In genomic region chr10:91319442-91320112, GRCm38 (mm10) we compare ENCODE assay signal across 19 mouse cellular contexts.
A peak's percentile ranks its signal among the peaks of the same experiment; 100 is the strongest.
DNase-seq lines count a peak whose midpoint lies in the region; ATAC-seq lines count a peak whose summit lies in the region.
"Had no signal": no experiment of that assay in that cellular context is flagged by ENCODE, and none has a peak within 500 bp of the region (broad histone marks: within the 10 kb centered on the region; RNA-seq: fewer than 3 reads in every experiment).

No protein-coding gene starts in this region.

- ATAC-seq in forebrain, embryonic 11.5 days (replicated peaks; ENCODE audit: low FRiP score) = peak; percentile 33; the same call in 1 of the 2 replicates
- ATAC-seq in forebrain, embryonic 15.5 days (replicated peaks) = no peak
- ATAC-seq in hindbrain, embryonic 13.5 days (ENCODE audit: low FRiP score) = 0 out of 2 replicates have a peak, but pooled peaks have one; percentile 13
- ATAC-seq in hindbrain, embryonic 12.5 days (ENCODE audit: low FRiP score) = no peak
- ATAC-seq in liver, embryonic 12.5 days = peak; percentile 18; the same call in 1 of the 2 replicates
- peak; percentile 56; the same call in 1 of the 2 replicates for ATAC-seq in embryonic facial prominence, embryonic 12.5 days (ENCODE audit: insufficient number of reproducible peaks, insufficient read depth, low FRiP score, low TSS enrichment)
- ATAC-seq: CD4-positive, CD25-positive, alpha-beta regulatory T cell, adult 4 months; forebrain, postnatal 0 days; lung, postnatal 0 days had no signal

- DNase-seq in forebrain, embryonic 11.5 days (ENCODE audit: low spot score) = no peak
- DNase-seq in liver = no peak
- no peak for DNase-seq in adipocyte (ENCODE audit: low spot score)
- DNase-seq: cerebellum, adult 8-10 months; forebrain, postnatal 0 days; heart, postnatal 36 days; kidney, adult 2 months; left cerebral cortex, postnatal 4 days; liver, embryonic 13.5 days; retina, postnatal 1 day; right cerebral cortex, postnatal 4 days had no signal

- no peaks in the 10 kb centered on the region for H3K27me3 ChIP-seq in forebrain, embryonic 11.5 days (ENCODE audit: control insufficient read depth, insufficient read depth, low read length)
- 0 out of 2 replicates have a peak, but pooled peaks cover 3% of the 10 kb centered on the region for H3K27me3 ChIP-seq in forebrain, embryonic 15.5 days
- no peaks in the 10 kb centered on the region for H3K27me3 ChIP-seq in hindbrain, embryonic 13.5 days
- no peaks in the 10 kb centered on the region for H3K27me3 ChIP-seq in hindbrain, embryonic 12.5 days
- no peaks in the 10 kb centered on the region for H3K27me3 ChIP-seq in liver, embryonic 12.5 days (replicated peaks)
- H3K27me3 ChIP-seq in embryonic facial prominence, embryonic 12.5 days = no peaks in the 10 kb centered on the region
- H3K27me3 ChIP-seq: liver, embryonic 13.5 days had no signal

- H3K36me3 ChIP-seq in forebrain, embryonic 11.5 days (ENCODE audit: control insufficient read depth, insufficient read depth, low read length) = no peaks in the 10 kb centered on the region
- H3K36me3 ChIP-seq in forebrain, embryonic 15.5 days = no peaks in the 10 kb centered on the region
- no peaks in the 10 kb centered on the region for H3K36me3 ChIP-seq in hindbrain, embryonic 13.5 days
- no peaks in the 10 kb centered on the region for H3K36me3 ChIP-seq in hindbrain, embryonic 12.5 days
- no peaks in the 10 kb centered on the region for H3K36me3 ChIP-seq in liver, embryonic 12.5 days
- H3K36me3 ChIP-seq in embryonic facial prominence, embryonic 12.5 days = no peaks in the 10 kb centered on the region
- H3K36me3 ChIP-seq: G1E; liver, embryonic 13.5 days had no signal

- no peak overlapping the region for H3K27ac ChIP-seq in forebrain, embryonic 11.5 days (ENCODE audit: low read depth, low read length)
- no peak overlapping the region for H3K27ac ChIP-seq in forebrain, embryonic 15.5 days (replicated peaks)
- H3K27ac ChIP-seq in hindbrain, embryonic 13.5 days = no peak overlapping the region
- no peak overlapping the region for H3K27ac ChIP-seq in hindbrain, embryonic 12.5 days
- no peak overlapping the region for H3K27ac ChIP-seq in liver, embryonic 12.5 days
- no peak overlapping the region for H3K27ac ChIP-seq in embryonic facial prominence, embryonic 12.5 days
- H3K27ac ChIP-seq: liver, embryonic 13.5 days had no signal

- no peak overlapping the region for H3K9ac ChIP-seq in forebrain, embryonic 11.5 days (ENCODE audit: low read length)
- no peak overlapping the region for H3K9ac ChIP-seq in forebrain, embryonic 15.5 days (replicated peaks)
- H3K9ac ChIP-seq in hindbrain, embryonic 13.5 days = no peak overlapping the region
- no peak overlapping the region for H3K9ac ChIP-seq in hindbrain, embryonic 12.5 days
- no peak overlapping the region for H3K9ac ChIP-seq in liver, embryonic 12.5 days
- H3K9ac ChIP-seq in embryonic facial prominence, embryonic 12.5 days = no peak overlapping the region
- H3K9ac ChIP-seq: forebrain, postnatal 0 days; liver, embryonic 13.5 days had no signal

- 87% methylated on average over 10 of the region's 10 CpGs for WGBS in forebrain, embryonic 11.5 days
- WGBS in forebrain, embryonic 15.5 days = 91% methylated on average over 10 of the region's 10 CpGs
- 85% methylated on average over 10 of the region's 10 CpGs for WGBS in hindbrain, embryonic 13.5 days
- WGBS in hindbrain, embryonic 12.5 days = 83% methylated on average over 10 of the region's 10 CpGs
- 77% methylated on average over 10 of the region's 10 CpGs for WGBS in liver, embryonic 12.5 days (ENCODE audit: insufficient replicate concordance)
- 76% methylated on average over 10 of the region's 10 CpGs for WGBS in embryonic facial prominence, embryonic 12.5 days

- no peak overlapping the region for H3K4me2 ChIP-seq in forebrain, embryonic 11.5 days (ENCODE audit: low read depth, low read length, severe bottlenecking)
- no peak overlapping the region for H3K4me2 ChIP-seq in forebrain, embryonic 15.5 days (replicated peaks)
- no peak overlapping the region for H3K4me2 ChIP-seq in hindbrain, embryonic 13.5 days
- no peak overlapping the region for H3K4me2 ChIP-seq in hindbrain, embryonic 12.5 days (replicated peaks)
- no peak overlapping the region for H3K4me2 ChIP-seq in liver, embryonic 12.5 days
- H3K4me2 ChIP-seq in embryonic facial prominence, embryonic 12.5 days (replicated peaks) = no peak overlapping the region
- H3K4me2 ChIP-seq: liver, embryonic 13.5 days had no signal

- H3K4me3 ChIP-seq in forebrain, embryonic 11.5 days (ENCODE audit: low read depth, low read length) = no peak overlapping the region
- H3K4me3 ChIP-seq in forebrain, embryonic 15.5 days = no peak overlapping the region
- H3K4me3 ChIP-seq in hindbrain, embryonic 13.5 days = no peak overlapping the region
- no peak overlapping the region for H3K4me3 ChIP-seq in hindbrain, embryonic 12.5 days
- H3K4me3 ChIP-seq in liver, embryonic 12.5 days = no peak overlapping the region
- H3K4me3 ChIP-seq in embryonic facial prominence, embryonic 12.5 days = no peak overlapping the region
- H3K4me3 ChIP-seq: liver, embryonic 13.5 days had no signal

- no peaks in the 10 kb centered on the region for H3K9me3 ChIP-seq in forebrain, embryonic 11.5 days (ENCODE audit: control insufficient read depth, low read length)
- no peaks in the 10 kb centered on the region for H3K9me3 ChIP-seq in forebrain, embryonic 15.5 days
- no peaks in the 10 kb centered on the region for H3K9me3 ChIP-seq in hindbrain, embryonic 13.5 days
- no peaks in the 10 kb centered on the region for H3K9me3 ChIP-seq in hindbrain, embryonic 12.5 days (replicated peaks)
- H3K9me3 ChIP-seq in liver, embryonic 12.5 days (replicated peaks) = no peaks in the 10 kb centered on the region
- no peaks in the 10 kb centered on the region for H3K9me3 ChIP-seq in embryonic facial prominence, embryonic 12.5 days
- H3K9me3 ChIP-seq: liver, embryonic 13.5 days had no signal

- H3K4me1 ChIP-seq in forebrain, embryonic 11.5 days (replicated peaks; ENCODE audit: control insufficient read depth, insufficient read depth, low read length) = no peaks in the 10 kb centered on the region
- H3K4me1 ChIP-seq in forebrain, embryonic 15.5 days = no peaks in the 10 kb centered on the region
- peaks cover 4% of the 10 kb centered on the region; the same call in 1 of the 2 replicates for H3K4me1 ChIP-seq in hindbrain, embryonic 13.5 days (replicated peaks)
- H3K4me1 ChIP-seq in hindbrain, embryonic 12.5 days = no peaks in the 10 kb centered on the region
- H3K4me1 ChIP-seq in liver, embryonic 12.5 days = no peaks in the 10 kb centered on the region
- no peaks in the 10 kb centered on the region for H3K4me1 ChIP-seq in embryonic facial prominence, embryonic 12.5 days
- H3K4me1 ChIP-seq: liver, embryonic 13.5 days had no signal

Comparison
In these comparisons a context has a peak if more than half of its experiments do, and no peak if none do; other contexts are left out.
1. ATAC-seq: peak in forebrain, embryonic 11.5 days (single experiment), hindbrain, embryonic 13.5 days (single experiment), liver, embryonic 12.5 days (single experiment) and embryonic facial prominence, embryonic 12.5 days (single experiment); none in forebrain, embryonic 15.5 days (single experiment) and hindbrain, embryonic 12.5 days (single experiment).